Mouse (Mus musculus) heart, embryonic 14.5 days (tissue): ENCODE results near the gene Acadvl. TPM values are rescaled to one million over a fixed set of nuclear protein-coding genes. Genes with fewer than 3 reads are reported as not detected.

Experiments
- ATAC-seq: fragments of 200-750 bp; cut with Nextera tagmentation; 2 replicates; pipeline ENCODE4 v1.8.0; 2017; ENCODE audit warnings: low read depth, moderate TSS enrichment; ENCODE audit not compliant: insufficient number of reproducible peaks, insufficient read depth, low FRiP score
- H3K27ac ChIP-seq, 2 experiments: fragments of 200-500 bp in 1 of 2; fragments of 300-500 bp in 1 of 2; sonication (generic) in 1 of 2; replicated peaks in 1 of 2; 2 replicates each; pipeline ENCODE4 v1.5.1; 2012 to 2014; ENCODE audit warnings: low read depth in 2 of 2, low read length in 2 of 2, control low read depth in 1 of 2, mild to moderate bottlenecking in 1 of 2, mixed read lengths in 1 of 2; ENCODE audit not compliant: control insufficient read depth in 1 of 2, insufficient read depth in 1 of 2
- H3K27me3 ChIP-seq: fragments of 300-500 bp; sonication (generic); 2 replicates; pipeline ENCODE4 v1.6.1; 2014; ENCODE audit warnings: mild to moderate bottlenecking, low read length, control low read depth; ENCODE audit not compliant: control insufficient read depth, insufficient read depth
- H3K36me3 ChIP-seq: fragments of 300-500 bp; sonication (generic); 2 replicates; pipeline ENCODE4 v1.6.1; 2014; ENCODE audit warnings: mild to moderate bottlenecking, control low read depth, low read length, mixed read lengths; ENCODE audit not compliant: control insufficient read depth, insufficient read depth
- H3K4me1 ChIP-seq, 2 experiments: fragments of 200-500 bp in 1 of 2; fragments of 300-500 bp in 1 of 2; sonication (generic) in 1 of 2; 2 replicates each; pipeline ENCODE4 v1.6.1; 2012 to 2014; ENCODE audit warnings: low read length in 2 of 2, control low read depth in 1 of 2, mixed read lengths in 1 of 2; ENCODE audit not compliant: control insufficient read depth in 2 of 2, insufficient read depth in 2 of 2
- H3K4me2 ChIP-seq: fragments of 300-500 bp; sonication (generic); 2 replicates; pipeline ENCODE4 v1.6.1; 2014; ENCODE audit warnings: mild to moderate bottlenecking, low read length
- H3K4me3 ChIP-seq, 2 experiments: fragments of 200-500 bp in 1 of 2; fragments of 300-500 bp in 1 of 2; sonication (generic) in 1 of 2; 2 replicates each; pipeline ENCODE4 v1.5.1; 2012 to 2014; ENCODE audit warnings: low read length in 2 of 2, mild to moderate bottlenecking in 2 of 2, control low read depth in 1 of 2, low read depth in 1 of 2, moderate library complexity in 1 of 2; ENCODE audit not compliant: control insufficient read depth in 1 of 2, insufficient read depth in 1 of 2
- H3K9ac ChIP-seq: fragments of 300-500 bp; sonication (generic); 2 replicates; pipeline ENCODE4 v1.6.1; 2014; ENCODE audit warnings: mild to moderate bottlenecking, low read length
- H3K9me3 ChIP-seq: fragments of 300-500 bp; sonication (generic); 2 replicates; pipeline ENCODE4 v1.6.1; 2016; ENCODE audit warnings: low read length, control low read depth; ENCODE audit not compliant: control insufficient read depth
- WGBS: fragments of 180-500 bp; shearing (Covaris S2); extraction: QIAGEN DNeasy Blood & Tissue Kit; methylation state at CpG from one replicate; pipeline ENCODE4 v1.1.7; 2014; 5-methylcytosine and 5-hydroxymethylcytosine counted together
- polyA plus RNA-seq: library from polyadenylated mRNA; unstranded; fragments of >200 nt; fragmentation: Nextera tagmentation; extraction: Ambion mirVana; gene quantifications from 2 replicates; pipeline ENCODE4 v1.2.1, GENCODE M21; 2014

Acadvl gene
- 185 and 198 TPM in 2 replicates for polyA plus RNA-seq

GRCm38 (mm10) chr11:70014880-70015558, at the start of gene Acadvl:
Gene Acadvl, minus strand, starts transcription at chr11:70015411.
- H3K36me3 ChIP-seq: peaks cover 41% of the 10 kb centered on the region
- H3K4me1 ChIP-seq: peaks cover 13 to 36% of the 10 kb centered on the region in 2 experiments
- no peaks in the 10 kb centered on the region for H3K27me3 ChIP-seq
- H3K4me3 ChIP-seq: peak within 1 kb of the TSS; percentile 70 to 71
- peak within 1 kb of the TSS; percentile 83 to 85 for H3K27ac ChIP-seq
- peak within 1 kb of the TSS; percentile 89 for H3K9ac ChIP-seq
- under 1% methylated on average over 35 of the region's 35 CpGs for WGBS
- peak within 1 kb of the TSS; percentile 81 for H3K4me2 ChIP-seq
- peak; percentile 68 for ATAC-seq
- no peaks in the 10 kb centered on the region for H3K9me3 ChIP-seq

GRCm38 (mm10) chr11:70063053-70063452, 47.8 kb upstream of the Acadvl start:
- ATAC-seq: no peak
- WGBS: 62% methylated on average over 3 of the region's 3 CpGs
- no peak overlapping the region for H3K4me2 ChIP-seq
- no peak overlapping the region for H3K9ac ChIP-seq
- H3K4me3 ChIP-seq: no peak overlapping the region
- H3K27me3 ChIP-seq: no peaks in the 10 kb centered on the region
- peaks cover 6 to 8% of the 10 kb centered on the region in 2 experiments; a peak in 2 of 4 replicates for H3K4me1 ChIP-seq
- H3K36me3 ChIP-seq: no peaks in the 10 kb centered on the region
- peaks cover 7% of the 10 kb centered on the region; the same call in 1 of the 2 replicates for H3K9me3 ChIP-seq
- no peak overlapping the region for H3K27ac ChIP-seq

- Histone ChIP-seq H3K27me3 (peaks cover 3% of the 10 kb centered on the region; the same call in 1 of the 2 replicates), H3K9ac (no peak overlapping the region), H3K27ac (no peak overlapping the region), H3K36me3 (no peaks in the 10 kb centered on the region), H3K9me3 (peaks cover 7% of the 10 kb centered on the region; the same call in 1 of the 2 replicates), H3K4me3 (no peak overlapping the region), H3K4me1 (peaks cover 0 to 4% of the 10 kb centered on the region in 2 experiments; a peak in 2 of 4 replicates), H3K4me2 (no peak overlapping the region)
- ATAC-seq: no peak
- WGBS: 24% methylated on average over 6 of the region's 6 CpGs
These were observed 44.7 kb upstream of the Acadvl start for GRCm38 (mm10) chr11:70059930-70060329.

GRCm38 (mm10) chr11:70057805-70058204, 42.6 kb upstream of the Acadvl start:
- H3K27me3 ChIP-seq: peaks cover 7% of the 10 kb centered on the region; the same call in 1 of the 2 replicates
- no peak overlapping the region for H3K4me2 ChIP-seq
- H3K9ac ChIP-seq: no peak overlapping the region
- H3K9me3 ChIP-seq: peaks cover 3% of the 10 kb centered on the region; the same call in 1 of the 2 replicates
- no peak overlapping the region for H3K27ac ChIP-seq
- H3K4me3 ChIP-seq: no peak overlapping the region
- H3K4me1 ChIP-seq: peaks cover 0 to 4% of the 10 kb centered on the region in 2 experiments; a peak in 2 of 4 replicates
- 83% methylated on average over 9 of the region's 9 CpGs for WGBS
- H3K36me3 ChIP-seq: no peaks in the 10 kb centered on the region
- no peak for ATAC-seq

- peak overlapping the region; percentile 42; the same call in 1 of the 2 replicates for H3K4me2 ChIP-seq
- no peaks in the 10 kb centered on the region for H3K36me3 ChIP-seq
- no peak overlapping the region for H3K9ac ChIP-seq
- no peak overlapping the region for H3K4me3 ChIP-seq
- H3K27ac ChIP-seq: no peak overlapping the region
- H3K9me3 ChIP-seq: no peaks in the 10 kb centered on the region
- 26% methylated on average over 18 of the region's 18 CpGs for WGBS
- H3K4me1 ChIP-seq: peaks cover 0 to 4% of the 10 kb centered on the region in 2 experiments; a peak in 2 of 4 replicates
- H3K27me3 ChIP-seq: peaks cover 7% of the 10 kb centered on the region; the same call in 1 of the 2 replicates
- ATAC-seq: no peak
These were observed 40.5 kb upstream of the Acadvl start for GRCm38 (mm10) chr11:70055618-70056214.

- Histone ChIP-seq H3K4me3 (no peak within 1 kb of the TSS), H3K4me2 (no peak within 1 kb of the TSS), H3K4me1 (no peaks in the 10 kb centered on the region; a peak in 1 of 4 replicates), H3K36me3 (no peaks in the 10 kb centered on the region), H3K27me3 (peaks cover 11% of the 10 kb centered on the region; the same call in 1 of the 2 replicates), H3K27ac (no peak within 1 kb of the TSS), H3K9me3 (no peaks in the 10 kb centered on the region), H3K9ac (no peak within 1 kb of the TSS)
- 88% methylated on average over 10 of the region's 10 CpGs for WGBS
- no peak for ATAC-seq
These were observed 38.8 kb upstream of the Acadvl start, which contains the start of gene Asgr1 for GRCm38 (mm10) chr11:70053898-70054570. Gene Asgr1, plus strand, starts transcription at chr11:70054085.

GRCm38 (mm10) chr11:70053156-70053555, 37.9 kb upstream of the Acadvl start:
- H3K4me2 ChIP-seq: no peak overlapping the region
- no peak overlapping the region for H3K9ac ChIP-seq
- H3K9me3 ChIP-seq: no peaks in the 10 kb centered on the region
- H3K4me3 ChIP-seq: no peak overlapping the region
- ATAC-seq: no peak
- peaks cover 11% of the 10 kb centered on the region; the same call in 1 of the 2 replicates for H3K27me3 ChIP-seq
- no peak overlapping the region for H3K27ac ChIP-seq
- WGBS: 73% methylated on average over 7 of the region's 7 CpGs
- H3K4me1 ChIP-seq: no peaks in the 10 kb centered on the region; a peak in 1 of 4 replicates
- H3K36me3 ChIP-seq: no peaks in the 10 kb centered on the region
